Comparison of ENCODE assay signal across 8 mouse cellular contexts in the genomic region with DNA sequence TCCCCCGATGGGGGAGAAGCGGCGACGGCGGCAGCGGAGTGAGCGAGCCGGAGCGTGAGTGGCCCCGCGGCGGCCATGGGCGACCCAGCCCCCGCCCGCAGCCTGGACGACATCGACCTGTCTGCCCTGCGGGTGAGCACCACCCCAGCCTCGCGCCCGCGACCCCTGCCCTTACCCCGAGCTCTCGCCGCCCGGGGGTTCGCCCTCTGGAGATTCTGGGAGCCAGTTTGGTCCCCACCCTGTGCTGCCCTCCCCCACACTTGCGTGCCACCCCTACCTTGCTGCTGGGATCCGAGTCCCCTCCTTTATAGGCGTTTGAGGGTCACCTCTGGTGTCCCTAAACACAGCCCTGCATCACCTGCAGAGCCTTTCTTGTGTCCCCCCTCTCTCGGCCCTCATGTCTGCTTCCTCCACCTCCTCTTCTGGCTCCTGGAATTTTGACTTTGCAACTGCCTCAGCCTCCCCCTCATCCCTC. TPM values are rescaled to one million over a fixed set of nuclear protein-coding genes. Genes with fewer than 3 reads are reported as not detected.
DNase-seq lines count a peak whose midpoint lies in the region; ATAC-seq and TF ChIP-seq lines count a peak whose summit lies in the region.

No protein-coding gene starts in this region.

- intact Hi-C loops in gastrocnemius, adult 2 months (cut with DNase I): loop anchor here (2.0 kb wide), 1 partner anchor 18 kb away; no protein-coding TSS in a partner anchor

- ATAC-seq in liver, embryonic 14.5 days (ENCODE audit: insufficient read depth): no peak; the same call in 1 of the 2 replicates

- no peak for TF ChIP-seq EP300 in liver, embryonic 14.5 days (IDR thresholded peaks at IDR 0.05; ENCODE audit: low read depth)

- 0% methylated on average over 24 of the region's 31 CpGs for WGBS in liver, embryonic 14.5 days (ENCODE audit: insufficient replicate concordance)

- no peaks in the 10 kb centered on the region for H3K36me3 ChIP-seq in liver, embryonic 14.5 days (replicated peaks; ENCODE audit: control insufficient read depth, insufficient read depth, low read depth)

- no peaks in the 10 kb centered on the region for H3K9me3 ChIP-seq in liver, embryonic 14.5 days (ENCODE audit: control insufficient read depth, low read length)

- DNase-seq in gastrocnemius, adult 2 months: no peak
- no peak for DNase-seq in gastrocnemius, postnatal 25 days
- peak; percentile 30 for DNase-seq in urinary bladder, postnatal 14 days (ENCODE audit: low spot score)
- DNase-seq in urinary bladder, postnatal 4 days (ENCODE audit: low spot score in 2 of 2): no peak
- DNase-seq in liver, embryonic 14.5 days (ENCODE audit: low read depth in 3 of 3, low spot score in 3 of 3): no peak
- no peak for DNase-seq in frontal cortex, postnatal 25 days (ENCODE audit: low spot score in 2 of 2)
- DNase-seq in cerebellum, postnatal 25 days: no peak
- DNase-seq in gastrocnemius, adult 18-20 months (ENCODE audit: low spot score): no peak

- peak overlapping the region; percentile 98 for H3K4me3 ChIP-seq in gastrocnemius, adult 2 months
- H3K4me3 ChIP-seq in liver, embryonic 14.5 days (ENCODE audit: insufficient read depth in 1 of 2, low read depth in 2 of 2, low read length in 2 of 2): peak overlapping the region; percentile 73 to 93

- TF ChIP-seq CTCF in gastrocnemius, adult 2 months (IDR thresholded peaks at IDR 0.05): no peak
- TF ChIP-seq CTCF in liver, embryonic 14.5 days (IDR thresholded peaks at IDR 0.05; ENCODE audit: low read depth): no peak

- peak overlapping the region; percentile 97 for H3K27ac ChIP-seq in gastrocnemius, adult 2 months
- no peak overlapping the region for H3K27ac ChIP-seq in liver, embryonic 14.5 days

- peaks cover 11 to 28% of the 10 kb centered on the region in 2 experiments for H3K4me1 ChIP-seq in liver, embryonic 14.5 days (replicated peaks; ENCODE audit: control insufficient read depth in 2 of 2, insufficient read depth in 2 of 2, low read length in 1 of 2)

- peak overlapping the region; percentile 91 for H3K4me2 ChIP-seq in liver, embryonic 14.5 days (ENCODE audit: low read depth)

- peak overlapping the region; percentile 78 for H3K9ac ChIP-seq in liver, embryonic 14.5 days (replicated peaks)

- H3K27me3 ChIP-seq in liver, embryonic 14.5 days (ENCODE audit: control insufficient read depth, insufficient read depth, low read length): no peaks in the 10 kb centered on the region

RNA-seq across cellular contexts. Expression of a gene that starts 0.4 kb away (rescaled TPM):
- 10 to 100 TPM; 33.7 to 34.7 TPM for total RNA-seq in gastrocnemius, adult 2 months (2021)
- total RNA-seq in gastrocnemius, postnatal 25 days (2021): 10 to 100 TPM; 26.3 to 27.2 TPM
- 13.7 and 14.1 TPM in 2 replicates for polyA plus RNA-seq in liver, embryonic 14.5 days (2012; rRNA removed)
- polyA plus RNA-seq in liver, embryonic 14.5 days (2014; fragmentation: Nextera tagmentation; extraction: Ambion mirVana): 3.7 and 5.0 TPM in 2 replicates
- total RNA-seq in gastrocnemius, adult 18-20 months (2021): 10 to 100 TPM; 28.8 to 34.1 TPM

RNA-seq across cellular contexts. Expression of a gene that starts 23.2 kb away (rescaled TPM):
- 10 to 100 TPM; 15.8 to 18.2 TPM for total RNA-seq in gastrocnemius, adult 2 months (2021)
- total RNA-seq in gastrocnemius, postnatal 25 days (2021): 10 to 100 TPM; 17.4 to 17.7 TPM
- 1.9 and 2.6 TPM in 2 replicates for polyA plus RNA-seq in liver, embryonic 14.5 days (2012; rRNA removed)
- polyA plus RNA-seq in liver, embryonic 14.5 days (2014; fragmentation: Nextera tagmentation; extraction: Ambion mirVana): 1.3 and 1.5 TPM in 2 replicates
- total RNA-seq in gastrocnemius, adult 18-20 months (2021): 10 to 100 TPM; 12.2 to 17.7 TPM

RNA-seq across cellular contexts. Expression of a gene that starts 30.3 kb away (rescaled TPM):
- total RNA-seq in gastrocnemius, adult 2 months (2021): not detected
- total RNA-seq in gastrocnemius, postnatal 25 days (2021): not detected
- not detected in 2 replicates for polyA plus RNA-seq in liver, embryonic 14.5 days (2012; rRNA removed)
- not detected in 2 replicates for polyA plus RNA-seq in liver, embryonic 14.5 days (2014; fragmentation: Nextera tagmentation; extraction: Ambion mirVana)
- total RNA-seq in gastrocnemius, adult 18-20 months (2021): not detected

RNA-seq across cellular contexts. Expression of a gene that starts 37.9 kb away (rescaled TPM):
- 100 to 1,000 TPM; 229 to 241 TPM for total RNA-seq in gastrocnemius, adult 2 months (2021)
- total RNA-seq in gastrocnemius, postnatal 25 days (2021): 100 to 1,000 TPM; 242 to 248 TPM
- polyA plus RNA-seq in liver, embryonic 14.5 days (2012; rRNA removed): 155 and 171 TPM in 2 replicates
- 345 and 363 TPM in 2 replicates for polyA plus RNA-seq in liver, embryonic 14.5 days (2014; fragmentation: Nextera tagmentation; extraction: Ambion mirVana)
- total RNA-seq in gastrocnemius, adult 18-20 months (2021): 100 to 1,000 TPM; 226 to 241 TPM

RNA-seq across cellular contexts. Expression of a gene that starts 44.0 kb away (rescaled TPM):
- not detected for total RNA-seq in gastrocnemius, adult 2 months (2021)
- not detected for total RNA-seq in gastrocnemius, postnatal 25 days (2021)
- 11.2 and 15.7 TPM in 2 replicates for polyA plus RNA-seq in liver, embryonic 14.5 days (2012; rRNA removed)
- 18.4 and 20.3 TPM in 2 replicates for polyA plus RNA-seq in liver, embryonic 14.5 days (2014; fragmentation: Nextera tagmentation; extraction: Ambion mirVana)
- not detected for total RNA-seq in gastrocnemius, adult 18-20 months (2021)
